Mouse (Mus musculus) intestine, embryonic 16.5 days (tissue): ENCODE measurements at regions not wholly inside any gene's neighbourhood (a gene's known extent, or its start where the extent isn't known, plus 50 kb on each side); places are given as distances from the start of the nearest gene placed in this dataset.
A peak's percentile ranks its signal among the peaks of the same experiment; 100 is the strongest.

Experiments used
- ATAC-seq: fragments of 200-750 bp; cut with Nextera tagmentation; 2 replicates; pipeline ENCODE4 v1.8.0; 2017; ENCODE audit warnings: moderate TSS enrichment, moderate library complexity
- H3K27ac ChIP-seq: fragments of 300-500 bp; sonication (generic); 2 replicates; pipeline ENCODE4 v1.5.1; 2014; ENCODE audit warnings: mild to moderate bottlenecking, low read length
- H3K27me3 ChIP-seq: fragments of 300-500 bp; sonication (generic); replicated peaks from 2 replicates; pipeline ENCODE4 v1.6.1; 2014; ENCODE audit warnings: low read length, control low read depth, mixed read lengths; ENCODE audit not compliant: control insufficient read depth, insufficient read depth
- H3K36me3 ChIP-seq: fragments of 300-500 bp; sonication (generic); 2 replicates; pipeline ENCODE4 v1.6.1; 2014; ENCODE audit warnings: low read length, control low read depth; ENCODE audit not compliant: control insufficient read depth, insufficient read depth
- H3K4me1 ChIP-seq: fragments of 300-500 bp; sonication (generic); 2 replicates; pipeline ENCODE4 v1.6.1; 2014; ENCODE audit warnings: low read length, control low read depth, mixed read lengths; ENCODE audit not compliant: control insufficient read depth, insufficient read depth
- H3K4me2 ChIP-seq: fragments of 300-500 bp; sonication (generic); 2 replicates; pipeline ENCODE4 v1.6.1; 2014; ENCODE audit warnings: low read depth, low read length, control low read depth
- H3K4me3 ChIP-seq: fragments of 300-500 bp; sonication (generic); 2 replicates; pipeline ENCODE4 v1.5.1; 2014; ENCODE audit warnings: mild to moderate bottlenecking, low read length
- H3K9ac ChIP-seq: fragments of 300-500 bp; sonication (generic); 2 replicates; pipeline ENCODE4 v1.6.1; 2014; ENCODE audit warnings: low read depth, low read length
- H3K9me3 ChIP-seq: fragments of 300-500 bp; sonication (generic); 2 replicates; pipeline ENCODE4 v1.6.1; 2016; ENCODE audit warnings: low read length, control low read depth; ENCODE audit not compliant: control insufficient read depth
- WGBS: fragments of 180-500 bp; shearing (Covaris S2); extraction: QIAGEN DNeasy Blood & Tissue Kit; methylation state at CpG from one replicate; pipeline ENCODE4 v1.1.7; 2014; 5-methylcytosine and 5-hydroxymethylcytosine counted together

GRCm38 (mm10) chr12:54385401-54385800, 181.7 kb upstream of the Egln3 start:
- Histone ChIP-seq H3K9me3 (no peaks in the 10 kb centered on the region), H3K9ac (no peak overlapping the region), H3K4me3 (no peak overlapping the region), H3K4me1 (no peaks in the 10 kb centered on the region; the same call in 1 of the 2 replicates), H3K27me3 (no peaks in the 10 kb centered on the region), H3K4me2 (no peak overlapping the region), H3K27ac (no peak overlapping the region), H3K36me3 (no peaks in the 10 kb centered on the region)
- no peak for ATAC-seq
- WGBS: 44% methylated on average over 4 of the region's 4 CpGs

- Histone ChIP-seq H3K27me3 (no peaks in the 10 kb centered on the region), H3K4me1 (no peaks in the 10 kb centered on the region; the same call in 1 of the 2 replicates), H3K4me2 (no peak overlapping the region), H3K9me3 (no peaks in the 10 kb centered on the region), H3K9ac (no peak overlapping the region), H3K36me3 (no peaks in the 10 kb centered on the region), H3K4me3 (no peak overlapping the region), H3K27ac (no peak overlapping the region)
- 45% methylated on average over 3 of the region's 3 CpGs for WGBS
- no peak for ATAC-seq
These were observed 180.5 kb upstream of the Egln3 start for GRCm38 (mm10) chr12:54384116-54384515.

- Histone ChIP-seq H3K36me3 (no peaks in the 10 kb centered on the region), H3K4me3 (no peak overlapping the region), H3K27me3 (no peaks in the 10 kb centered on the region), H3K9ac (no peak overlapping the region), H3K4me1 (no peaks in the 10 kb centered on the region; the same call in 1 of the 2 replicates), H3K9me3 (no peaks in the 10 kb centered on the region), H3K4me2 (no peak overlapping the region), H3K27ac (no peak overlapping the region)
- no peak for ATAC-seq
- WGBS: 95% methylated on average over 2 of the region's 2 CpGs
These were observed 179.3 kb upstream of the Egln3 start for GRCm38 (mm10) chr12:54382965-54383364.

- WGBS: 84% methylated on average over 6 of the region's 6 CpGs
- H3K4me3 ChIP-seq: no peak overlapping the region
- H3K9ac ChIP-seq: no peak overlapping the region
- H3K36me3 ChIP-seq: no peaks in the 10 kb centered on the region
- H3K4me1 ChIP-seq: no peaks in the 10 kb centered on the region; the same call in 1 of the 2 replicates
- no peaks in the 10 kb centered on the region for H3K27me3 ChIP-seq
- H3K27ac ChIP-seq: no peak overlapping the region
- no peak overlapping the region for H3K4me2 ChIP-seq
- no peak for ATAC-seq
- no peaks in the 10 kb centered on the region for H3K9me3 ChIP-seq
These were observed 178.4 kb upstream of the Egln3 start for GRCm38 (mm10) chr12:54382061-54382460.

- 92% methylated on average over 5 of the region's 5 CpGs for WGBS
- no peaks in the 10 kb centered on the region for H3K9me3 ChIP-seq
These were observed 176.7 kb upstream of the Egln3 start for GRCm38 (mm10) chr12:54380322-54380721.

GRCm38 (mm10) chr12:54378576-54378975, 174.9 kb upstream of the Egln3 start:
- no peak for ATAC-seq
- Histone ChIP-seq H3K36me3 (no peaks in the 10 kb centered on the region), H3K4me1 (peaks cover 4% of the 10 kb centered on the region; the same call in 1 of the 2 replicates), H3K9me3 (no peaks in the 10 kb centered on the region), H3K4me3 (no peak overlapping the region), H3K4me2 (no peak overlapping the region), H3K27me3 (no peaks in the 10 kb centered on the region), H3K9ac (no peak overlapping the region), H3K27ac (no peak overlapping the region)
- 54% methylated on average over 2 of the region's 2 CpGs for WGBS

More at GRCm38 (mm10) chr12:54380322-54380721, 176.7 kb upstream of the Egln3 start:
- H3K27me3 ChIP-seq: no peaks in the 10 kb centered on the region
- H3K4me2 ChIP-seq: no peak overlapping the region
- no peak overlapping the region for H3K27ac ChIP-seq
- no peak overlapping the region for H3K4me3 ChIP-seq
- H3K9ac ChIP-seq: no peak overlapping the region
- no peaks in the 10 kb centered on the region for H3K36me3 ChIP-seq
- no peaks in the 10 kb centered on the region; the same call in 1 of the 2 replicates for H3K4me1 ChIP-seq
- ATAC-seq: no peak

- peaks cover 11% of the 10 kb centered on the region; the same call in 1 of the 2 replicates for H3K4me1 ChIP-seq
- peak; percentile 80 for ATAC-seq
- H3K27ac ChIP-seq: peak overlapping the region; percentile 70
- 65% methylated on average over 4 of the region's 4 CpGs for WGBS
- H3K36me3 ChIP-seq: no peaks in the 10 kb centered on the region
- H3K4me2 ChIP-seq: no peak overlapping the region
- H3K4me3 ChIP-seq: no peak overlapping the region
- H3K27me3 ChIP-seq: no peaks in the 10 kb centered on the region
- H3K9ac ChIP-seq: no peak overlapping the region
- no peaks in the 10 kb centered on the region for H3K9me3 ChIP-seq
These were observed 170.4 kb upstream of the Egln3 start for GRCm38 (mm10) chr12:54374060-54374459.

- Histone ChIP-seq H3K27ac (no peak overlapping the region), H3K27me3 (no peaks in the 10 kb centered on the region), H3K9me3 (no peaks in the 10 kb centered on the region), H3K4me2 (no peak overlapping the region), H3K36me3 (no peaks in the 10 kb centered on the region), H3K9ac (no peak overlapping the region), H3K4me1 (peaks cover 9% of the 10 kb centered on the region; the same call in 1 of the 2 replicates), H3K4me3 (no peak overlapping the region)
- ATAC-seq: no peak
- 69% methylated on average over 5 of the region's 5 CpGs for WGBS
These were observed 165.6 kb upstream of the Egln3 start for GRCm38 (mm10) chr12:54369217-54369616.

- Histone ChIP-seq H3K9me3 (no peaks in the 10 kb centered on the region), H3K27ac (no peak overlapping the region), H3K4me3 (no peak overlapping the region), H3K36me3 (no peaks in the 10 kb centered on the region), H3K4me2 (no peak overlapping the region), H3K9ac (no peak overlapping the region), H3K27me3 (no peaks in the 10 kb centered on the region), H3K4me1 (no peaks in the 10 kb centered on the region)
- ATAC-seq: no peak
- 68% methylated on average over 11 of the region's 11 CpGs for WGBS
These were observed 160.9 kb upstream of the Egln3 start for GRCm38 (mm10) chr12:54364381-54365095.

GRCm38 (mm10) chr12:54361762-54362161, 158.1 kb upstream of the Egln3 start:
- no peak overlapping the region for H3K4me2 ChIP-seq
- H3K36me3 ChIP-seq: no peaks in the 10 kb centered on the region
- H3K4me1 ChIP-seq: no peaks in the 10 kb centered on the region
- peak overlapping the region; percentile 59 for H3K27ac ChIP-seq
- H3K27me3 ChIP-seq: no peaks in the 10 kb centered on the region
- peak; percentile 87 for ATAC-seq
- H3K4me3 ChIP-seq: no peak overlapping the region
- 64% methylated on average over 4 of the region's 4 CpGs for WGBS
- no peaks in the 10 kb centered on the region for H3K9me3 ChIP-seq
- H3K9ac ChIP-seq: no peak overlapping the region
